Mouse (Mus musculus): Measurements from ENCODE around the gene Babam2.

- TF ChIP-seq CTCF (IDR thresholded peaks at IDR 0.05; ENCODE audit: low read depth) = no peak
- TF ChIP-seq EP300 (IDR thresholded peaks at IDR 0.05; ENCODE audit: low read depth) = no peak
Measured at GRCm38 (mm10) chr5:31916241-31916640, 218.8 kb downstream of the Babam2 start.
